Mouse (Mus musculus) liver, embryonic 14.5 days (tissue): ENCODE data around the gene Rep15. TPM values are rescaled to one million over a fixed set of nuclear protein-coding genes. Genes with fewer than 3 reads are reported as not detected.

Experiments used
- ATAC-seq: fragments of 200-750 bp; cut with Nextera tagmentation; 2 replicates; pipeline ENCODE4 v1.8.0; 2017; ENCODE audit warnings: moderate number of reproducible peaks, mild to moderate bottlenecking, moderate library complexity; ENCODE audit not compliant: insufficient read depth
- DNase-seq, 3 experiments: peaks; one replicate each; pipeline ENCODE4 v3.0.0-alpha.2; 2012 to 2013; ENCODE audit warnings: low read depth in 3 of 3, low spot score in 3 of 3
- H3K27ac ChIP-seq: fragments of 300-500 bp; sonication (generic); 2 replicates; pipeline ENCODE4 v1.5.1; 2014; ENCODE audit warnings: moderate library complexity, mild to moderate bottlenecking, control low read depth, inconsistent platforms
- H3K27me3 ChIP-seq: fragments of 300-500 bp; sonication (generic); 2 replicates; pipeline ENCODE4 v1.6.1; 2014; ENCODE audit warnings: mild to moderate bottlenecking, low read length, moderate library complexity; ENCODE audit not compliant: control insufficient read depth, insufficient read depth
- H3K36me3 ChIP-seq: fragments of 300-500 bp; sonication (generic); replicated peaks from 2 replicates; pipeline ENCODE4 v1.6.1; 2014; ENCODE audit warnings: low read depth; ENCODE audit not compliant: control insufficient read depth, insufficient read depth
- H3K4me1 ChIP-seq, 2 experiments: fragments of 200-500 bp in 1 of 2; fragments of 300-500 bp in 1 of 2; sonication (generic) in 1 of 2; replicated peaks; 2 replicates each; pipeline ENCODE4 v1.6.1; 2012 to 2014; ENCODE audit warnings: antibody characterized with exemption in 1 of 2, inconsistent platforms in 1 of 2, low read length in 1 of 2; ENCODE audit not compliant: control insufficient read depth in 2 of 2, insufficient read depth in 2 of 2
- H3K4me2 ChIP-seq: fragments of 300-500 bp; sonication (generic); 2 replicates; pipeline ENCODE4 v1.6.1; 2014; ENCODE audit warnings: low read depth, mild to moderate bottlenecking, control low read depth, moderate library complexity
- H3K4me3 ChIP-seq, 2 experiments: fragments of 200-500 bp in 1 of 2; fragments of 300-500 bp in 1 of 2; sonication (generic) in 1 of 2; 2 replicates each; pipeline ENCODE4 v1.5.1; 2012 to 2014; ENCODE audit warnings: low read depth in 2 of 2, low read length in 2 of 2, mild to moderate bottlenecking in 2 of 2, control low read depth in 1 of 2, inconsistent platforms in 1 of 2, moderate library complexity in 1 of 2; ENCODE audit not compliant: insufficient read depth in 1 of 2
- H3K9ac ChIP-seq: fragments of 300-500 bp; sonication (generic); replicated peaks from 2 replicates; pipeline ENCODE4 v1.6.1; 2014; ENCODE audit warnings: mild to moderate bottlenecking, control low read depth, moderate library complexity
- H3K9me3 ChIP-seq: fragments of 300-500 bp; sonication (generic); 2 replicates; pipeline ENCODE4 v1.6.1; 2016; ENCODE audit warnings: low read length, mixed read lengths; ENCODE audit not compliant: control insufficient read depth
- CTCF ChIP-seq: IDR thresholded peaks from 2 replicates; pipeline ENCODE4 v1.5.1; 2016; ENCODE audit warnings: antibody characterized with exemption, low read depth, control low read depth
- EP300 ChIP-seq: IDR thresholded peaks from 2 replicates; pipeline ENCODE4 v1.6.1; 2016; ENCODE audit warnings: antibody characterized with exemption, low read depth
- WGBS: fragments of 180-500 bp; shearing (Covaris S2); extraction: QIAGEN DNeasy Blood & Tissue Kit; methylation state at CpG from one replicate; pipeline ENCODE4 v1.1.7; 2014; ENCODE audit not compliant: insufficient replicate concordance; 5-methylcytosine and 5-hydroxymethylcytosine counted together
- polyA plus RNA-seq, 2 experiments: library from polyadenylated mRNA; depleted of rRNA in 1 of 2; stranded (reverse) in 1 of 2; unstranded in 1 of 2; fragments of >200 nt; fragmentation: Nextera tagmentation in 1 of 2; extraction: Ambion mirVana in 1 of 2; gene quantifications; 2 replicates each; pipeline versions ENCODE4 v1.2.1 to v1.2.3; 2012 to 2014

The Rep15 gene
- polyA plus RNA-seq, 2 experiments, result 0.04 to 0.15 TPM

DNA sequence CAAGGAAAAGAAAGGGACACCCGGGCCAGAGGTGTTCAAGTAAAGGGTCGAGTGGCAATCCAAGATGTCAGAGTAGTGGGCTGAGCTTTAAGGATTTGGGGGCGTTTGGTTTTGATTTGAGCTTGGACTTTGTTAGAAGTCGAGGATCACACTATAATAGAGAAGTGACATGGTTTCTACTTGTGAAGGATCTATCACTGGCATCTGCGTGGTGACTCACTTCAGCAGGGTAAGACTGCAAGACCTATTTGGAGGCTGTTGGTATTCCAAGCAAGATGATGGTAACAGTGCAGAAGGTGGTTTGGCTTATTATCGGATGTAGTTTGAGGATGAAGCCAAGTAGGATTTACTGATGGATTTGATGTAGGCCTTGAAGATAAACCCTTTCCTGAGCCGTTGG lies 11.2 kb downstream of the Rep15 start:
- Histone ChIP-seq H3K27ac (no peak overlapping the region), H3K4me2 (peak overlapping the region; percentile 90), H3K9ac (peak overlapping the region; percentile 91), H3K36me3 (peaks cover 7% of the 10 kb centered on the region), H3K4me3 (peak overlapping the region; percentile 75 to 96), H3K4me1 (peaks cover 9 to 10% of the 10 kb centered on the region in 2 experiments), H3K27me3 (no peaks in the 10 kb centered on the region), H3K9me3 (no peaks in the 10 kb centered on the region)
- 33% methylated on average over 7 of the region's 7 CpGs for WGBS
- ATAC-seq (no peak), DNase-seq (no peak)
- TF ChIP-seq CTCF (no peak), EP300 (no peak)

DNA sequence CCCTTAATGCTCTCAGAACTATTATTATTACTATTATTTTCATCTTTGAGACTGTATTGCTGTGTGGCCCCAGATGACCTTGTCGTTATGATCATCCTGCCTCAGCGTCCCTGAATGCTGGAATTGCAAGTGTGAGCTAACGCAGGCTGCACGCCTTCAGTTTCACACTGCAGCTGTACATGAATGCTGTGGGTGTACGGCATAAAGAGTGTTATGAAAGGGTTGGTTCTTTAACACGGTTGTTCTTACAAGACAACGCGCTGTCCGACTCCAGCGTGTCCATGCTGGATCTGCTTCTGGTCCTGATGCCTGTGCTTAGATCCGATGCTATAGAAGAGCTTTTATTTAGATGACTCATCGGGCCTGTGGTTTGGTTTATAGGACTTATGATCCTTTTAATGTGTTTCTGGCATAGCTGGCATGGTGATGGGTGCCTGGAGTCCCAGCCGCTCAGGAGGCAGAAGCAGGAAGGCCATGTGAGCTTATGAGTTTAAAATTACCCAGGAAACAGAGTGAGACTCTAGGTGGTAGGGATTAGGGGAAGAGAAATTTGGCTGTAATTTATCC lies 16.9 kb downstream of the Rep15 start:
- no peak overlapping the region for H3K27ac ChIP-seq
- no peaks in the 10 kb centered on the region for H3K9me3 ChIP-seq
- no peaks in the 10 kb centered on the region for H3K27me3 ChIP-seq
- no peak for DNase-seq
- ATAC-seq, result no peak
- H3K4me3 ChIP-seq, result no peak overlapping the region
- 85% methylated on average over 13 of the region's 13 CpGs for WGBS
- H3K4me1 ChIP-seq, result no peaks in the 10 kb centered on the region
- no peak overlapping the region for H3K4me2 ChIP-seq
- no peak overlapping the region for H3K9ac ChIP-seq
- TF ChIP-seq EP300 (no peak), CTCF (no peak)
- peaks cover 13% of the 10 kb centered on the region for H3K36me3 ChIP-seq

DNA sequence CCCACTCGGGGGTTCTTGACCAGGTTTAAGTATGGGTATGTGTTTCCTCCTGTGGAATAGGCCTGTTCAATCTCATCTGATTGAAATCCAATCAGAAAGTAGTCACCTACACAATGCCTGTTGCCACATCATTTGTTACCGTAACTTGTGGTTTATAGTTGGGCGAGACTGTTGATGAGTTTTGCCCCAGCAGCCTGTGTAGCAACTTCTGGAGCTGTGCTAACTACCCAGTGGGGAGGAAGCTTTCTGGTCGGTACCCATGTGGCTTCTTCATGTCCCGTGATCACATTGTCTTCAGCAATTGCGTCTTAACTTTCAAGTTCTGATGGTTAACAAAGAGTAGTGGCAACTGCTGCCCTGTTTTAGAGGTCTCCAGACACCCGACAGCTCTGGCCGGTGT lies 19.3 kb downstream of the Rep15 start:
- no peak for ATAC-seq
- H3K36me3 ChIP-seq, result peaks cover 13% of the 10 kb centered on the region
- H3K27me3 ChIP-seq, result no peaks in the 10 kb centered on the region
- no peak overlapping the region for H3K27ac ChIP-seq
- H3K4me3 ChIP-seq, result no peak overlapping the region
- no peak overlapping the region for H3K9ac ChIP-seq
- DNase-seq, result no peak
- H3K4me2 ChIP-seq, result no peak overlapping the region
- 81% methylated on average over 8 of the region's 8 CpGs for WGBS
- H3K9me3 ChIP-seq, result no peaks in the 10 kb centered on the region
- H3K4me1 ChIP-seq, result no peaks in the 10 kb centered on the region
- TF ChIP-seq CTCF, result no peak
- no peak for TF ChIP-seq EP300

DNA sequence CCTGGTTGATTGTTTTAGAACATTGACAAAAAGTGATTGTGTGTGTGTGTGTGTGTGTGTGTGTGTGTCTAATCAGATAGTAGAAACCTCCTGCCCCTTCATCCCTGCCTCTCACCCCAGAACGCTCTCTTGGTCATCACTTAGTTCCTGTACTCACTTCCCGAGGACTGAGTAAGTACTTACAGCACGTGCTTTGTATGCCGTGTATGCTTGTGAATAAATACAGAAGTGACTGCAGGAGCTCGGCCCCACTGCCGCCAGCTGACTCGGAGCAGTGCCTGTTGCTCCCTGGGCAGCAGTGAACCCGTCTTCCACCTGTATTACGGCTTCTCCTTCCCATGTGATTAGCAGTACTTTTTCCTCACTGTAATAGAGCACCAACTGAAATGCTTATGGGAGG lies 20.1 kb downstream of the Rep15 start:
- 80% methylated on average over 9 of the region's 9 CpGs for WGBS
- H3K4me3 ChIP-seq, result no peak overlapping the region
- H3K4me1 ChIP-seq, result no peaks in the 10 kb centered on the region
- DNase-seq, result no peak
- ATAC-seq, result no peak
- no peak overlapping the region for H3K27ac ChIP-seq
- TF ChIP-seq EP300, result no peak
- no peak for TF ChIP-seq CTCF
- H3K9me3 ChIP-seq, result no peaks in the 10 kb centered on the region
- no peaks in the 10 kb centered on the region for H3K27me3 ChIP-seq
- H3K36me3 ChIP-seq, result peaks cover 13% of the 10 kb centered on the region
- no peak overlapping the region for H3K4me2 ChIP-seq
- H3K9ac ChIP-seq, result no peak overlapping the region

DNA sequence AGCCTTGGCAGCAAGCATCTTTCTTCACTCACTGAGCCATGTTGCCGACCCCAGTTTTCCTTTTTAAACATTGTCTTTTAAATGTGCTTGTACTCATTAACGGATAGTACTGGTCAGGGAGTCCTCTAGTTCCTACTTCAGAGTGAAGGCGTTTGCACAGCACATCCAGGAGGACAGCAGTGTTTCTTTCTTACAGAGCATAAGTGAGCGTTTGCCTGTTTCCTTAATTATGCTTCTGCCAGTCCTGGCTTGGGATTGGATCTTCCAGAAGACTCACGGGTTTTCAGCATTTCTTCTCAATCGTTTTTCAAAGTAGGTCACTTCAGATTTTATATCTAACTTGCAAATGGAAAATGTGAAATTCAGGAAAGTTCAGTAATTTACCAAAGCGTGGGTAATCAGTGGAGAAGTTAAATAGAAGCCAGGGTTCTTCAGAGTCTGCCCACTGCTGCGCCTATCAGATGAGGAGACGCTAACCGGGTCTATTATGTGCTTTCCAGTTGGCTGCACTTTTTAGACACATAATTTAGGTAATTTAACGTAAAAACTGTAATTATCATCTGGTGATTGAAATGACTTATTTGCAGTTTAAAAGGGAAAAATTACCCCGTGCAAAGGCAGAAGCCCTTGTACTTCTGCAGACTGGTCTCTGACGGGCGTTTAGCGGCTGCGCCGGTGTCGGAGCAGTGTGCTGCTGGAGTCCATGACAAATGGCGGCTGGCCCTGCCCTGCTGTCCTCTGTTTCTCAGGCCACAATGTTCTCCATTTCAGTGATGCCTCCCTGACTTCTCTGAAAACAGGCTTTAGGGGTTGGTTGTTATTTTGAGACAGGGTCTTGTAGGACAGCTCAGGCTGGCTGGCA lies 21.6 kb downstream of the Rep15 start:
- Histone ChIP-seq H3K4me3 (no peak overlapping the region), H3K9ac (no peak overlapping the region), H3K36me3 (peaks cover 6% of the 10 kb centered on the region), H3K27me3 (no peaks in the 10 kb centered on the region), H3K27ac (no peak overlapping the region), H3K9me3 (no peaks in the 10 kb centered on the region), H3K4me1 (no peaks in the 10 kb centered on the region), H3K4me2 (no peak overlapping the region)
- TF ChIP-seq CTCF (no peak), EP300 (no peak)
- 76% methylated on average over 19 of the region's 19 CpGs for WGBS
- DNase-seq (no peak), ATAC-seq (no peak)
